Mouse (Mus musculus): ENCODE data around the gene Tnfsf12. TPM values are rescaled to one million over a fixed set of nuclear protein-coding genes. Genes with fewer than 3 reads are reported as not detected.

Tnfsf12 gene
- polyA plus RNA-seq, 1 experiment from 2014 or later: 2.8 TPM

DNA sequence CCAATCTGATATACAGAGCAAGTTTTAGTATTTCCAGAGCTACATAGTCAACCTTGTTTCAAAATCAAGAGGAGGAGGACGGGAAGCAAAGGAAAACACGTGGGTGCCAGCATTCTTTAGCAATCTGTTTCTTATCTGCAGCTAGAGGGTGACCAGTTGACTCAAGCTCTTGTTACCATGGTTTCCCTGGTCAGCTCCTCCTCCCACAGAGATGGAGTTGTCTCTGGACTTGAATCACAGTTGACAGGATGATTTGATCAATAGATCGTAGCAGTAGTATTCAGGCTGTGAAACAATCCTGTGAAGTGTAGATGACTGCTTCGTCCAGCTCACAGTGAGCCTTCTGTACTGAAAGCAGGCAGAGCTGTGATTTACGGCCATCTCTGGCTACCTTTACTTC lies 20.3 kb upstream of the Tnfsf12 start:
- ATAC-seq (ENCODE audit: low read depth): peak; percentile 53
- no peaks in the 10 kb centered on the region for H3K27me3 ChIP-seq (ENCODE audit: control insufficient read depth, insufficient read depth, low read depth, low read length)
- H3K9ac ChIP-seq (ENCODE audit: low read depth, low read length): no peak overlapping the region
- no peaks in the 10 kb centered on the region for H3K9me3 ChIP-seq (replicated peaks; ENCODE audit: control insufficient read depth, low read length)
- H3K4me1 ChIP-seq (ENCODE audit: control insufficient read depth, low read depth, low read length): peaks cover 27% of the 10 kb centered on the region
- H3K4me3 ChIP-seq (ENCODE audit: low read depth, low read length): no peak overlapping the region
- 27% methylated on average over 5 of the region's 5 CpGs for WGBS (ENCODE audit: insufficient replicate concordance)
- H3K4me2 ChIP-seq (ENCODE audit: low read depth, low read length): no peak overlapping the region
- no peaks in the 10 kb centered on the region for H3K36me3 ChIP-seq (ENCODE audit: control insufficient read depth, insufficient read depth)
- no peak overlapping the region; the same call in 1 of the 2 replicates for H3K27ac ChIP-seq (ENCODE audit: low read length)

DNA sequence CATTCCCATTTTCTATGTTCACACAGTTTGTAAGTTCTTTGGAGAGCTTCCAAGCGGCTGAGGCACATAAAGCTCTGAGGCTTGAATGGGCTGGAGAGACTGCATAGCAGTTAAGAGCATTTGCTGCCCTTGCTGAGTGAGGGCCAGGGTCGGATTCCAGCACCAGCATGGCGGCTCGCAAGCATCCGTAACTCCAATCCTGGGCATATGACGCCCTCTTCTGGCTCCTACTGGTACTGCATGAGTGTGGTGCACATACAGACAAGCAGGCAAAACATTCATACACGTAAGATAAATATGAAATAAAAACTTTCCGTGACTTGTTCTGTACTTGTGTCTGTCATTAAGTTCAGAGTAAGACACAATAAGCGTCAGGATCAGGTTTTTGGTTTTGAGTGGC lies 19.8 kb upstream of the Tnfsf12 start:
- H3K9ac ChIP-seq (ENCODE audit: low read depth, low read length): no peak overlapping the region
- H3K4me1 ChIP-seq (ENCODE audit: control insufficient read depth, low read depth, low read length): peaks cover 28% of the 10 kb centered on the region
- H3K36me3 ChIP-seq (ENCODE audit: control insufficient read depth, insufficient read depth): no peaks in the 10 kb centered on the region
- no peaks in the 10 kb centered on the region for H3K27me3 ChIP-seq (ENCODE audit: control insufficient read depth, insufficient read depth, low read depth, low read length)
- H3K27ac ChIP-seq (ENCODE audit: low read length): peak overlapping the region; percentile 9; the same call in 1 of the 2 replicates
- WGBS (ENCODE audit: insufficient replicate concordance): 59% methylated on average over 9 of the region's 9 CpGs
- no peak overlapping the region for H3K4me2 ChIP-seq (ENCODE audit: low read depth, low read length)
- no peaks in the 10 kb centered on the region for H3K9me3 ChIP-seq (replicated peaks; ENCODE audit: control insufficient read depth, low read length)
- H3K4me3 ChIP-seq (ENCODE audit: low read depth, low read length): no peak overlapping the region
- ATAC-seq (ENCODE audit: low read depth): no peak

DNA sequence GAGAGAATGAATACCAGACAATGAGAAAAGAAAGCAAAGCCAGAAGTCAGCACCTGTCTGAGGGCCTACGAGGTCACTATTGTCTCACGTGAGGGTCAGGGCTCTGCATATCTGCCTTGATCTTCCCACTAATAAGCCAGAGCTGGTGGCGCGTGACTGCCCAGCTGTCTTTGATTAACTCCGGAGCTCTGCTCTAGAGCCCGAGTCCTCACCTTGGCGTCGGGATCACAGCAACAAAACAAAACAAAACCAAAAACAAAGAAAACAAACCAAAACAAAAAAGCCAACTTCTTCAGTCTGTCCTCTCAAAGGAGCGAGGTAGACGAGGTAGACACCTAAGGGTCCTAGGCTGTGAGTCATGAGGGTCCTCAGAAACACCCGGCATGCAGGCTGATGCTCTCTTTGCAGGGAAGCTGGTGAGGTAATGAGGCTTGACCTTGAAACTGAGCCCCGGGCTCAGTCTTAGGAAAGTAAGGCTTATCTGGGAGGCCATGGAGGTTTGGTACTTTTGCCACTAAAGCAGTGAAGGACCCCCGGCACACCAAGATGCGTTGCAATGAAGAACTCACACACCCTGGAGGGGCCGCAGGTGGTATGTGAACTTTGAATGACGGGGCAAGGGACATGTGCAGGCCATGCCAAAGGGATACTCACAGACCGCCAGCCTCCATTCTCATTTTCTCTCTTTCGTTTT lies 19.1 kb upstream of the Tnfsf12 start:
- no peaks in the 10 kb centered on the region for H3K27me3 ChIP-seq (ENCODE audit: control insufficient read depth, insufficient read depth, low read depth, low read length)
- peaks cover 35% of the 10 kb centered on the region for H3K4me1 ChIP-seq (ENCODE audit: control insufficient read depth, low read depth, low read length)
- no peak overlapping the region for H3K4me2 ChIP-seq (ENCODE audit: low read depth, low read length)
- H3K36me3 ChIP-seq (ENCODE audit: control insufficient read depth, insufficient read depth): no peaks in the 10 kb centered on the region
- no peak for ATAC-seq (ENCODE audit: low read depth)
- H3K4me3 ChIP-seq (ENCODE audit: low read depth, low read length): no peak overlapping the region
- no peak overlapping the region for H3K27ac ChIP-seq (ENCODE audit: low read length)
- no peaks in the 10 kb centered on the region for H3K9me3 ChIP-seq (replicated peaks; ENCODE audit: control insufficient read depth, low read length)
- no peak overlapping the region for H3K9ac ChIP-seq (ENCODE audit: low read depth, low read length)
- 79% methylated on average over 18 of the region's 18 CpGs for WGBS (ENCODE audit: insufficient replicate concordance)

DNA sequence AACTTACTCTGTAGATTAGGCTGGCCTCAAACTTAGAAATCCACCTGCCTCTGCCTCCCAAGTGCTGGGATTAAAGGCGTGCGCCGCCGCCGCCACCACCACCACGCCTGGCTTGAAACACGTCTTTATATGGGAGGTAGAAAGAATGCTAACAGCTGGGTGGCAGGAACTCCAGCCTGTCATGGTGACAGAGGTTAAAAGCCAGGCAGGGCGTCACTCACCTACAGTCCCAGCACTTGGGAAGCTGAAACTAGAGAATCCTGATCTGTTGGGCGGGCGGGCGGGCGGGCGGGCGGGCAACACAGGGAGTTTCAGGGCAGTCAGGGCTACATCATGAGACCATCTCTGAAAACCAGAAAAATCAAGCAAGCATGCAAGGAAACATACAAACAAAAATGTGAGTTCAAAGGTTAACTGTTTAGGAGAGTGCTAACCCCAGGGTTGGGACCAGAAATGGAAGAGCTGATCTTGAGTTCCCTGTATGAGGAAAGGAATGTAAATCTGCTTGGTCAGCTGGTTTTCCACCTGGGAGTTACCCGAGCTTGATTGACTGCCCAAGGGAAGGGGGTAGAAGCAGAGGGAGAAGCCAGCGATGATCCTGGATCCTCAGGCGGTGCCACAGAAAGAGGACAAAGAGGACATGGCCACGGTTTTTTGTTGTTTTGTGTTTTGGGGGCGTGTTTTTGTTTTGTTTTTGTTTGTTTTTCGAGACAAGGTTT lies 17.5 kb upstream of the Tnfsf12 start:
- ATAC-seq (ENCODE audit: low read depth): no peak
- H3K27me3 ChIP-seq (ENCODE audit: control insufficient read depth, insufficient read depth, low read depth, low read length): no peaks in the 10 kb centered on the region
- WGBS (ENCODE audit: insufficient replicate concordance): 75% methylated on average over 20 of the region's 20 CpGs
- no peak overlapping the region for H3K9ac ChIP-seq (ENCODE audit: low read depth, low read length)
- no peaks in the 10 kb centered on the region for H3K9me3 ChIP-seq (replicated peaks; ENCODE audit: control insufficient read depth, low read length)
- H3K36me3 ChIP-seq (ENCODE audit: control insufficient read depth, insufficient read depth): no peaks in the 10 kb centered on the region
- no peak overlapping the region for H3K4me2 ChIP-seq (ENCODE audit: low read depth, low read length)
- H3K4me3 ChIP-seq (ENCODE audit: low read depth, low read length): no peak overlapping the region
- peaks cover 25% of the 10 kb centered on the region for H3K4me1 ChIP-seq (ENCODE audit: control insufficient read depth, low read depth, low read length)
- no peak overlapping the region for H3K27ac ChIP-seq (ENCODE audit: low read length)

DNA sequence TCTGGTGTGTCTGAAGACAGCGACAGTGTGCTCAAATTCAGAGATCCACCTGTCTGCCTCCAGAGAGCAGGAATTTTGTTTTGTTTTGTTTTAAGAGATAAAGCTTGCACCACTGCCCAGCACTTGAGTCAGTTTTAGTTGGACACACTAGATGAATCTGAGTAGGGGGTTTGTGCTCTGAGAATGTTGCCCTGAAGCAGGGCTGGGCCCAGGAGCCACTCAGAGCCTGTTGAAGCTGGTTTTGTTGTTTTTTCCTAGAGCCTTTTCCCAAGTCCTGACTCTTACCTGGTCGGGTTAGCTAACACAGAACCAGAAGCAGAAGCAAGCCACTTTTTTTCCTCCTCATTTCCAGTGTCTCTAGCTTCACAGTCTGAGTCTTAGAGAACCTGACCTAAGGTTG lies 15.4 kb upstream of the Tnfsf12 start:
- Histone ChIP-seq H3K4me3 (ENCODE audit: low read depth, low read length) (no peak overlapping the region), H3K4me2 (ENCODE audit: low read depth, low read length) (no peak overlapping the region), H3K36me3 (ENCODE audit: control insufficient read depth, insufficient read depth) (no peaks in the 10 kb centered on the region), H3K9me3 (replicated peaks; ENCODE audit: control insufficient read depth, low read length) (no peaks in the 10 kb centered on the region), H3K27ac (ENCODE audit: low read length) (no peak overlapping the region), H3K27me3 (ENCODE audit: control insufficient read depth, insufficient read depth, low read depth, low read length) (no peaks in the 10 kb centered on the region), H3K9ac (ENCODE audit: low read depth, low read length) (no peak overlapping the region), H3K4me1 (ENCODE audit: control insufficient read depth, low read depth, low read length) (peaks cover 14% of the 10 kb centered on the region)
- 64% methylated on average over 2 of the region's 2 CpGs for WGBS (ENCODE audit: insufficient replicate concordance)
- no peak for ATAC-seq (ENCODE audit: low read depth)

DNA sequence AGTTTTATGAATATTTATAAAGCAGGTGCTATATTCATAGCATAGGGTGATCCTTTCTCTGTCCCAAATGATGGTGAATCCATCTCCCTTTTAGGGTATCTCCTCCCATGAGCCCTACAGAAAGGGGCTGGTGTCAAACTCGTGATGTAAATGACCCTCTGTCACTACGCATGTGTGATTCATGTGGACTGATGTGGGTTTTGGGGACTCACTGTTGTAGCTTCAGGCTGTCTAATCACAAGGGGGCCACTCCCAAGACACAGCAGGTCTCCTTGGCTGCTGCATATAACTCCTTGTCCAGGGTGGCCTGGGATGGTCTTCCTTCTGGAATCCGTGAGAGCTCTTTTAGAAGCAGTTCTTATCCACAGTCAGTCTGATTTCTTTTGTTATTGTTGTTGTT lies 14.8 kb upstream of the Tnfsf12 start:
- Histone ChIP-seq H3K4me1 (ENCODE audit: control insufficient read depth, low read depth, low read length) (peaks cover 12% of the 10 kb centered on the region), H3K27me3 (ENCODE audit: control insufficient read depth, insufficient read depth, low read depth, low read length) (no peaks in the 10 kb centered on the region), H3K36me3 (ENCODE audit: control insufficient read depth, insufficient read depth) (no peaks in the 10 kb centered on the region), H3K4me3 (ENCODE audit: low read depth, low read length) (no peak overlapping the region), H3K9ac (ENCODE audit: low read depth, low read length) (no peak overlapping the region), H3K9me3 (replicated peaks; ENCODE audit: control insufficient read depth, low read length) (no peaks in the 10 kb centered on the region), H3K4me2 (ENCODE audit: low read depth, low read length) (no peak overlapping the region), H3K27ac (ENCODE audit: low read length) (0 out of 2 replicates have a peak overlapping the region, but pooled peaks have one; percentile 13)
- ATAC-seq (ENCODE audit: low read depth): no peak
- WGBS (ENCODE audit: insufficient replicate concordance): 55% methylated on average over 3 of the region's 3 CpGs

DNA sequence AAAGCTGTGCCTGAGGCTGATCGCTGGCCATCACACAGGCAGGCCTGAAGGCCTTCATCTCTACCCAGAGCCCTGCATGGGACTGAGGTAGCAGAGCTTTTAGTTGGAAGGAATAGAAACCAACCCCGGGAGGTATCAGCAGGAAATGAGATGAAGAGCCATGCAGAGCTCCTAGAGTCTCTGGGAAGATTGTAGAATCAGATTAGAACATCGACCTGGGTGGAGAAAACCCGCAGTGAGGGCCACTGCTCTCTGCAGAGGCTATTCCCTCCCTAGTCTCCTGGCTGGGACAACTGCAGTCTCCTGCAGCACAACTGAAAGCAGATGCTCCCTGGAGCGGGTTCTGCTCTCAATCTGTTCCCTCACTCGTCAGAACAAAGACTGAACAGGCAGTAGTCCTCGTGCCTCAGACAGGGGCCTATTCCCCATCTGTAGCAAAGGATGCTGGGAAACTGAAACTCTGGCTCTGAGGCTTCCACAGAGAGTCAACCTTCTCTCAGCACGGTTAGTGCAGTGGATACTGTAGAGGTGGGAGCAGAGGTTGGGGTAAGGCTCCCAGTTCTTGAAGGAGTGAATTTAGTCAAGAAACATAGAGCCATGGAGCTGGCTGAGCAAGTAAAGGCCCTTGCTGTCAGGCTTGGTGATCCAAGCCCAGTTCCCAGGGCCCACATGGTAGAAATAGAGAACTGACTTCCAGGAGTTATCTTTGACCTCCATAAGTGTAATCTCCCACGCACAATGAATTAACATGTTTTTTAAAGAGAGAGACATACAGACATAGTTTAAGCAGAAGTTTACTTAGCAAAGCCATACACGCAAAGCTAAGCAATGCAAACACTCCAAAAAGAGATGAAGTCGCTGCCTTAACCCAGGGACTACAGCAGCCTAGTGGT lies 14.2 kb upstream of the Tnfsf12 start:
- H3K4me2 ChIP-seq (ENCODE audit: low read depth, low read length): no peak overlapping the region
- WGBS (ENCODE audit: insufficient replicate concordance): 41% methylated on average over 11 of the region's 11 CpGs
- no peaks in the 10 kb centered on the region for H3K9me3 ChIP-seq (replicated peaks; ENCODE audit: control insufficient read depth, low read length)
- no peaks in the 10 kb centered on the region for H3K27me3 ChIP-seq (ENCODE audit: control insufficient read depth, insufficient read depth, low read depth, low read length)
- H3K4me1 ChIP-seq (ENCODE audit: control insufficient read depth, low read depth, low read length): peaks cover 12% of the 10 kb centered on the region
- H3K27ac ChIP-seq (ENCODE audit: low read length): 0 out of 2 replicates have a peak overlapping the region, but pooled peaks have one; percentile 13
- no peaks in the 10 kb centered on the region for H3K36me3 ChIP-seq (ENCODE audit: control insufficient read depth, insufficient read depth)
- peak; percentile 21; the same call in 1 of the 2 replicates for ATAC-seq (ENCODE audit: low read depth)
- no peak overlapping the region for H3K4me3 ChIP-seq (ENCODE audit: low read depth, low read length)
- no peak overlapping the region for H3K9ac ChIP-seq (ENCODE audit: low read depth, low read length)

DNA sequence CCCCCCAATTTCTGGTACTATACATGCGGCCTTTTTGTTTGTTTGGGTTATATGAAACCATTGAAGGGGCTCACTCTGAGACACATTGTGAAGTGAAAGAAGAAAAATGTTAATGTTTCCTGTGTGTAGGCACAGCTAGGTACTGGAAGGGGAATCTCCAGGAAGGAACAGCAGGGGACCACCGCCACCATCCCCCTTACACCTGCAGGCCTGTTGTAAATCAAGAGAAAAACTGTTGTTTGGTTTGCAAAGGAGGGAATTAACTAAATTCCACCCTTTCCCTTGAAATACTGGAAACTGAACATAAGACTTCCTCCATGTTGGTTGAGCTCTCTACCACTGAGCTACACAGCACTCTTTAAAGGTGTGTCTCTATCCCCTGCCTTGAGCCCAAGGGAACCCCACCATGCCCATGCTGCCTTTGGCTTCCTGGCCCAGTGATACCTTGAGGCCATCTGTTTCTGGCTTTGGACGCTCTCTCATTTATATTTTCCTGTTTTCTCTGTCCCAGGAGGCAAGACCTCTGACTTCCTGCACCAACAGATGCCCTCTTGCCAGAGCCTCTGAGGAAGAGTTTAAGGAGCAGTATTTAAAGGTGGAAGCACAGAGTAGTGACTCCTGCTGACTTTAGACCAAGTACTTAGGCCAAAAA lies 13.1 kb upstream of the Tnfsf12 start:
- no peak overlapping the region for H3K27ac ChIP-seq (ENCODE audit: low read length)
- H3K4me2 ChIP-seq (ENCODE audit: low read depth, low read length): no peak overlapping the region
- H3K9me3 ChIP-seq (replicated peaks; ENCODE audit: control insufficient read depth, low read length): no peaks in the 10 kb centered on the region
- H3K9ac ChIP-seq (ENCODE audit: low read depth, low read length): no peak overlapping the region
- ATAC-seq (ENCODE audit: low read depth): no peak
- 75% methylated on average over 3 of the region's 3 CpGs for WGBS (ENCODE audit: insufficient replicate concordance)
- H3K36me3 ChIP-seq (ENCODE audit: control insufficient read depth, insufficient read depth): no peaks in the 10 kb centered on the region
- no peaks in the 10 kb centered on the region for H3K27me3 ChIP-seq (ENCODE audit: control insufficient read depth, insufficient read depth, low read depth, low read length)
- no peak overlapping the region for H3K4me3 ChIP-seq (ENCODE audit: low read depth, low read length)
- H3K4me1 ChIP-seq (ENCODE audit: control insufficient read depth, low read depth, low read length): peaks cover 12% of the 10 kb centered on the region

All from liver, embryonic 16.5 days (tissue).